Mouse (Mus musculus) hindbrain, embryonic 14.5 days (tissue): ENCODE measurements around the gene Cxcr5. TPM values are rescaled to one million over a fixed set of nuclear protein-coding genes. Genes with fewer than 3 reads are reported as not detected.

ENCODE experiments used
- ATAC-seq: fragments of 200-750 bp; cut with Nextera tagmentation; 2 replicates; pipeline ENCODE4 v1.8.0; 2017; ENCODE audit warnings: moderate number of reproducible peaks, mild to moderate bottlenecking, moderate TSS enrichment, moderate library complexity; ENCODE audit not compliant: low FRiP score
- DNase-seq: peaks from one replicate; pipeline ENCODE4 v3.0.0-alpha.2; 2015; ENCODE audit warnings: low spot score
- H3K27ac ChIP-seq: fragments of 300-500 bp; sonication (generic); 2 replicates; pipeline ENCODE4 v1.5.1; 2014; ENCODE audit warnings: mild to moderate bottlenecking, moderate library complexity
- H3K27me3 ChIP-seq: fragments of 300-500 bp; sonication (generic); 2 replicates; pipeline ENCODE4 v1.6.1; 2014; ENCODE audit warnings: mild to moderate bottlenecking, low read length, mixed read lengths; ENCODE audit not compliant: control insufficient read depth, insufficient read depth
- H3K36me3 ChIP-seq: fragments of 300-500 bp; sonication (generic); replicated peaks from 2 replicates; pipeline ENCODE4 v1.6.1; 2014; ENCODE audit not compliant: control insufficient read depth, insufficient read depth
- H3K4me1 ChIP-seq: fragments of 300-500 bp; sonication (generic); replicated peaks from 2 replicates; pipeline ENCODE4 v1.6.1; 2014; ENCODE audit warnings: antibody characterized with exemption, low read length, mixed read lengths; ENCODE audit not compliant: control insufficient read depth, insufficient read depth
- H3K4me2 ChIP-seq: fragments of 300-500 bp; sonication (generic); replicated peaks from 2 replicates; pipeline ENCODE4 v1.6.1; 2014; ENCODE audit warnings: mild to moderate bottlenecking, moderate library complexity
- H3K4me3 ChIP-seq: fragments of 300-500 bp; sonication (generic); replicated peaks from 2 replicates; pipeline ENCODE4 v1.5.1; 2014; ENCODE audit warnings: mild to moderate bottlenecking, low read length
- H3K9ac ChIP-seq: fragments of 300-500 bp; sonication (generic); 2 replicates; pipeline ENCODE4 v1.6.1; 2014
- H3K9me3 ChIP-seq: fragments of 300-500 bp; sonication (generic); 2 replicates; pipeline ENCODE4 v1.6.1; 2016; ENCODE audit warnings: low read length; ENCODE audit not compliant: control insufficient read depth
- WGBS: fragments of 180-500 bp; shearing (Covaris S2); extraction: QIAGEN DNeasy Blood & Tissue Kit; methylation state at CpG from one replicate; pipeline ENCODE4 v1.1.7; 2014; 5-methylcytosine and 5-hydroxymethylcytosine counted together
- polyA plus RNA-seq: library from polyadenylated mRNA; unstranded; fragments of >200 nt; fragmentation: Nextera tagmentation; extraction: Ambion mirVana; gene quantifications from 2 replicates; pipeline ENCODE4 v1.2.1, GENCODE M21; 2014

Gene Cxcr5
- polyA plus RNA-seq, 1 experiment from 2014 or later, result not detected

- Histone ChIP-seq H3K4me1 (peaks cover 52% of the 10 kb centered on the region), H3K9ac (no peak overlapping the region), H3K4me3 (no peak overlapping the region), H3K4me2 (no peak overlapping the region), H3K27me3 (no peaks in the 10 kb centered on the region), H3K9me3 (no peaks in the 10 kb centered on the region), H3K27ac (no peak overlapping the region), H3K36me3 (peaks cover 30% of the 10 kb centered on the region)
- no peak for DNase-seq
- WGBS, result 47% methylated on average over 10 of the region's 10 CpGs
- ATAC-seq, result no peak
These were observed 60.3 kb downstream of the Cxcr5 start for GRCm38 (mm10) chr9:44501206-44501879.

DNA sequence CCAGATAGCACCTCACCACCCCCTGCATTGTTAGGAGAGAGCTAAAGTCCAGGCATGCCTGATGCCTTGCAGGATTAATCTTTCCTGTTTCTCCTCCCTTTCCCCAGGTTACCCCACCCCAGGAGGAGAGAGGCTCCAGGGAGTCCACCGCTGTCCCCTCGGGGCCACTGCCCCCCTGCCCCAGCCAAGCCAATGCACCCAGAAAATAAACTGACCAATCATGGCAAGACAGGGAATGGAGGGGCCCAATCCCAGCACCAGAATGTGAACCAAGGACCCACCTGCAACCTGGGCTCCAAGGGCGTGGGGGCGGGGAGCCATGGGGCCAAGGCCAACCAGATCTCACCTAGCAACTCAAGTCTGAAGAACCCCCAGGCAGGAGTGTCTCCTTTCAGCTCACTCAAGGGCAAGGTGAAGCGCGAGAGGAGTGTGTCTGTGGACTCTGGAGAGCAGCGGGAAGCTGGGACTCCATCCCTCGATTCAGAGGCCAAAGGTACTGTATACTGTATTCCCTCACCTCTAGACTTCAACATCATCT lies 61.0 kb downstream of the Cxcr5 start:
- 0 out of 2 replicates have a peak overlapping the region, but pooled peaks have one; percentile 79 for H3K4me2 ChIP-seq
- H3K4me3 ChIP-seq, result no peak overlapping the region
- WGBS, result 48% methylated on average over 8 of the region's 8 CpGs
- peak overlapping the region; percentile 59; the same call in 1 of the 2 replicates for H3K9ac ChIP-seq
- no peaks in the 10 kb centered on the region for H3K9me3 ChIP-seq
- H3K4me1 ChIP-seq, result peaks cover 52% of the 10 kb centered on the region
- H3K27me3 ChIP-seq, result no peaks in the 10 kb centered on the region
- ATAC-seq (no peak), DNase-seq (no peak)
- peaks cover 24% of the 10 kb centered on the region for H3K36me3 ChIP-seq
- no peak overlapping the region for H3K27ac ChIP-seq

- peaks cover 53% of the 10 kb centered on the region for H3K4me1 ChIP-seq
- ATAC-seq, result 0 out of 2 replicates have a peak, but pooled peaks have one; percentile 1
- peaks cover 19% of the 10 kb centered on the region for H3K36me3 ChIP-seq
- 27% methylated on average over 5 of the region's 5 CpGs for WGBS
- peak overlapping the region; percentile 32 for H3K4me3 ChIP-seq
- H3K27ac ChIP-seq, result peak overlapping the region; percentile 83
- H3K9ac ChIP-seq, result peak overlapping the region; percentile 59
- H3K27me3 ChIP-seq, result no peaks in the 10 kb centered on the region
- H3K9me3 ChIP-seq, result no peaks in the 10 kb centered on the region
- DNase-seq, result no peak
- peak overlapping the region; percentile 79 for H3K4me2 ChIP-seq
These were observed 61.5 kb downstream of the Cxcr5 start for GRCm38 (mm10) chr9:44500163-44500533.

DNA sequence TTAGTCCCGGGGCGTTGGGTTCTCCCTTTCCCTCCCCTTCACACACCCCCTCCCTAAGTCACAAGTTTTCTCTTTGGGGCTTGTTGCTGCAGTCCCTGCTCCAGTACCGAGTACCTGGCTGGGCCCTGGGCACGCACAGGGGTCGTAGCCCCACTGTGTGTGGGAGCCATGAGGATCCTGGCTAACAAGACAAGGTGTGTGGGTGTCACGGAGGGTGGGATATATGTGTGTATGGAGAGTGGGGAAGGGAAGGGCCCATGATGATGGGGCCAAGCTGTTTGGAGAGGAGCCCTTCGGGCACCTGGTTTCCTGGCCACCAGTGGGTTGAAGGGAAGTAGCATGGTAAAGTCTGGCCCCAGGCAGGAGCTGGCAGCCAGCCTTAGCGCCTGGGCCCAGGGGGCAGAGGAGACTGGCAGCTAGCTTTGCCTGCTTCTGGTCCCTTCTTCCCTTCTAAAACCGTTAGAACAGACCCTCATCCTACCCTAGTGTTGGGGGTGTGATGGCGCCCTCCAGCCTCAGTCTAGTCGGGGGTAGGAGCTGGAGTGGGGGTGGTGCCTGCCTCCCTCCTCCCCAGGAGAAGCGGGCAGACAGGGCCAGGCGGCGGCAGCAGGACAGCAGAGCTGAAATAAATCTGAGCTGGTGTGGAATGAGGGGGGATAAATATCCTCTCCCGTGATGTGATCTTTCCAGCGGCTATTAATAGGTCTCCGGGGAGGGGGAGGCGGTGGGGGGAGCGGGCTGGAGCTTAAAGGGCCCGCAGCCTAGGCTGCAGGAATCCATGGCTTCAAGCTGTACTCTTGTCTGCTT lies 62.1 kb downstream of the Cxcr5 start:
- H3K4me2 ChIP-seq, result peak overlapping the region; percentile 79
- 7% methylated on average over 19 of the region's 20 CpGs for WGBS
- H3K4me1 ChIP-seq, result peaks cover 58% of the 10 kb centered on the region
- H3K27me3 ChIP-seq, result no peaks in the 10 kb centered on the region
- peak overlapping the region; percentile 32 for H3K4me3 ChIP-seq
- H3K9ac ChIP-seq, result peak overlapping the region; percentile 59
- peak overlapping the region; percentile 83 for H3K27ac ChIP-seq
- DNase-seq, result no peak
- no peaks in the 10 kb centered on the region for H3K9me3 ChIP-seq
- peak; percentile 44 for ATAC-seq
- H3K36me3 ChIP-seq, result peaks cover 16% of the 10 kb centered on the region

- Histone ChIP-seq H3K4me2 (peak overlapping the region; percentile 79), H3K4me3 (peak overlapping the region; percentile 32), H3K36me3 (peaks cover 16% of the 10 kb centered on the region), H3K27ac (peak overlapping the region; percentile 83), H3K9me3 (no peaks in the 10 kb centered on the region), H3K9ac (peak overlapping the region; percentile 59), H3K27me3 (no peaks in the 10 kb centered on the region), H3K4me1 (peaks cover 66% of the 10 kb centered on the region)
- DNase-seq (peak; percentile 55), ATAC-seq (peak; percentile 79)
- WGBS, result under 1% methylated on average over 58 of the region's 59 CpGs
These were observed 63.0 kb downstream of the Cxcr5 start for GRCm38 (mm10) chr9:44498421-44499355.

DNA sequence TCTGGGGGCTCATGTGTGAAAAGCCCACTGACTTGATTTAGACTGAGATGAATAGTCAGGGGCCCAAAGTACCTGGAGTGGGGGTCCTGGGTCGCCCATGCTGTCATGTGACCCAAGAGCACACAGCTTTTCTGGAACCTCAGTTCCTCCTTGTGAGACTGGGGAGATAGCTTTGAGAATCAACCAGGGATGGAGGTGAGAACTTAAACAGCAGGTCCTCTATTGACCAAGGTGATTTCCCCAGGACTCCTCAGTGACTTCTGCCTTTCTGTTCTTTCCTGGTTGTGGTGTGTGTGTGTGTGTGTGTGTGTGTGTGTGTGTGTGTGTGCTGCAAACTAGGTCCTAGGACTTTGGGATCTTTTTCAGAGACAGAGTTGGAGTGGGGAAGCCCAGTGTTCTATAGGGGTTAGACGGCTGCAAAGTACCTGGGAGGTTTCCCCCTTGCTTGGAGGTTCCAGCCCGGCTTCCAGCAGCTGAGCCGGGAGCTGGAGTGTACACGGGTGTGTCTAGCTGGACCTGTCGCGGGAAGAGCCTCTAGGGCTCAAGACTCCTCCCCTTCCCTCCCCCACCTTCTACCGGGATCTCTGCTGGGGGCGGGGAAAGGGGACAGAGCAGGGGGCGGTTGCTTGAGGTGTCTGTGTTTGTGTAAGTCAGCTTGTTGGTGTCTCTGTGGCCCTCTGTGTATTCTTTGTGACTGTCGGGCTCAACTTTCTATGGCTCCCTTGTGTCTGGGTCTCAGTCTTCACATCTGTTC lies 63.9 kb downstream of the Cxcr5 start:
- Histone ChIP-seq H3K9ac (peak overlapping the region; percentile 59), H3K4me3 (peak overlapping the region; percentile 32), H3K9me3 (no peaks in the 10 kb centered on the region), H3K4me1 (peaks cover 75% of the 10 kb centered on the region), H3K36me3 (peaks cover 10% of the 10 kb centered on the region), H3K4me2 (peak overlapping the region; percentile 79), H3K27ac (peak overlapping the region; percentile 83), H3K27me3 (no peaks in the 10 kb centered on the region)
- ATAC-seq (no peak), DNase-seq (no peak)
- 5% methylated on average over 11 of the region's 11 CpGs for WGBS

DNA sequence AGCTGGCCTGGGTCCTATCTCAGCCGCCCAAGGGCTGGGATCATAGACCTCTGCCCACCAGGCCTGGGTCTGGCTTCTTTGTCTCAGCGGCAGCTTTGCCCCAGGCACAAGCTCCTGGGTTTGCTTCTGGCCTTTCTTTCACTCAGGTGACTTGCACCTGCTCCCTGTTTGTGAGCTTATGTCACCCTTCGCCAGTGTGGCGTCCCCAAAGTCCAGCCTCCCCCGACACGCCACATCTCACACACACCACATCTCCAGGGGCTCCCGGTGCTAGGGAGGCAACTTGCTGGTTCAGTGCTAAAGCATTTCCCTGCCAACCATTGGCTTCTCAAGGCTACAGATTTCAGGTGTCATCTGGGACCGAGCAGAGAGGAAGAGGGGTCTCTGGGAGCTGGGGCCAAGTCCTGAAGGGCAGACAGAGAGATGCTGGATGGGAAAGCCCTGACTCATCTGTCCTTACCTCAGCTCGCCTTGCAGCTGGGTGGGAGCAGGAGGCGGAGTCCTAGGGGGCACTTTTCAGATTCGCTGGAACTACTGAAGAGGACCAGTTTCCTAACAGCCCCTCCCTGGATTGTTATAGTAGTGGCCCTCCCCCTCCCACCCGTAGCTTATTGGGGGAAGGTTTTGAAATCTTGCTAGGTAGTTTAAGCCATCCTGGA lies 64.7 kb downstream of the Cxcr5 start:
- peaks cover 80% of the 10 kb centered on the region for H3K4me1 ChIP-seq
- H3K9ac ChIP-seq, result no peak overlapping the region; the same call in 1 of the 2 replicates
- ATAC-seq (no peak), DNase-seq (no peak)
- 0 out of 2 replicates have a peak overlapping the region, but pooled peaks have one; percentile 79 for H3K4me2 ChIP-seq
- no peak overlapping the region for H3K27ac ChIP-seq
- 58% methylated on average over 12 of the region's 12 CpGs for WGBS
- no peaks in the 10 kb centered on the region for H3K27me3 ChIP-seq
- H3K4me3 ChIP-seq, result no peak overlapping the region
- H3K9me3 ChIP-seq, result no peaks in the 10 kb centered on the region
- H3K36me3 ChIP-seq, result peaks cover 8% of the 10 kb centered on the region; the same call in 1 of the 2 replicates
